Mouse (Mus musculus) MEL (cell line): ENCODE measurements around the gene Galnt9. TPM values are rescaled to one million over a fixed set of nuclear protein-coding genes. Genes with fewer than 3 reads are reported as not detected.
A peak's percentile ranks its signal among the peaks of the same experiment; 100 is the strongest.

Experiments
- DNase-seq: peaks from one replicate; pipeline ENCODE4 v3.0.0; 2011; ENCODE audit warnings: low read depth, low spot score
- H3K27ac ChIP-seq: 2 replicates; pipeline ENCODE4 v1.5.1; 2012; ENCODE audit warnings: low read depth, mild to moderate bottlenecking, control low read depth, low read length, moderate library complexity; ENCODE audit not compliant: control insufficient read depth
- H3K27me3 ChIP-seq, 2 experiments: fragments of 150-350 bp in 1 of 2; sonication (generic) in 1 of 2; 2 replicates each; pipeline ENCODE4 v1.6.1; 2012; ENCODE audit warnings: low read length in 2 of 2, mild to moderate bottlenecking in 2 of 2, improper control_type of control experiment in 1 of 2, moderate library complexity in 1 of 2; ENCODE audit not compliant: insufficient read depth in 2 of 2, control insufficient read depth in 1 of 2
- H3K36me3 ChIP-seq, 2 experiments: 2 replicates each; pipeline ENCODE4 v1.6.1; 2012 to 2014; ENCODE audit warnings: low read length in 2 of 2, improper control_type of control experiment in 1 of 2, inconsistent platforms in 1 of 2, mild to moderate bottlenecking in 1 of 2; ENCODE audit not compliant: insufficient read depth in 2 of 2, control insufficient read depth in 1 of 2
- H3K4me1 ChIP-seq, 2 experiments: fragments of 150-350 bp in 1 of 2; sonication (generic) in 1 of 2; 2 replicates each; pipeline ENCODE4 v1.6.1; 2012; ENCODE audit warnings: low read length in 2 of 2, improper control_type of control experiment in 1 of 2, mild to moderate bottlenecking in 1 of 2; ENCODE audit not compliant: insufficient read depth in 2 of 2, control insufficient read depth in 1 of 2
- H3K4me3 ChIP-seq, 2 experiments: fragments of 150-350 bp in 1 of 2; sonication (generic) in 1 of 2; 2 replicates each; pipeline ENCODE4 v1.5.1; 2012; ENCODE audit warnings: low read depth in 2 of 2, low read length in 2 of 2, mild to moderate bottlenecking in 2 of 2, moderate library complexity in 2 of 2, control low read depth in 1 of 2, improper control_type of control experiment in 1 of 2; ENCODE audit not compliant: control insufficient read depth in 1 of 2, insufficient read depth in 1 of 2
- H3K79me2 ChIP-seq: 2 replicates; pipeline ENCODE4 v1.6.1; 2012; ENCODE audit warnings: mild to moderate bottlenecking, low read length, moderate library complexity; ENCODE audit not compliant: control insufficient read depth, poor library complexity, insufficient read depth
- H3K9ac ChIP-seq: 2 replicates; pipeline ENCODE4 v1.6.1; 2012; ENCODE audit warnings: low read depth, mild to moderate bottlenecking, control low read depth, low read length, moderate library complexity; ENCODE audit not compliant: control insufficient read depth, poor library complexity, severe bottlenecking
- H3K9me3 ChIP-seq: fragments of 150-350 bp; sonication (generic); replicated peaks from 2 replicates; pipeline ENCODE4 v1.6.1; 2012; ENCODE audit warnings: mild to moderate bottlenecking, low read length, improper control_type of control experiment, moderate library complexity; ENCODE audit not compliant: insufficient read depth
- BHLHE40 ChIP-seq: IDR thresholded peaks from 2 replicates; pipeline ENCODE4 v1.6.1; 2012; ENCODE audit warnings: low read depth, mild to moderate bottlenecking, inconsistent platforms, low read length, improper control_type of control experiment, borderline replicate concordance
- CHD2 ChIP-seq: IDR thresholded peaks from 2 replicates; pipeline ENCODE4 v1.6.1; 2011; ENCODE audit warnings: low read length, improper control_type of control experiment
- CTCF ChIP-seq, 3 experiments: IDR thresholded peaks in 2 of 3; conservative IDR thresholded peaks in 1 of 3; 2 replicates each; pipeline ENCODE4 v1.5.1; 2011 to 2012; ENCODE audit warnings: low read length in 3 of 3, low read depth in 2 of 3, mild to moderate bottlenecking in 2 of 3, improper control_type of control experiment in 1 of 3, inconsistent platforms in 1 of 3, mixed read lengths in 1 of 3, moderate library complexity in 1 of 3; ENCODE audit not compliant: control insufficient read depth in 1 of 3, insufficient read depth in 1 of 3, poor library complexity in 1 of 3, severe bottlenecking in 1 of 3
- E2F4 ChIP-seq: IDR thresholded peaks from 2 replicates; pipeline ENCODE4 v1.6.1; 2011; ENCODE audit warnings: low read depth, low read length, improper control_type of control experiment, borderline replicate concordance
- GABPA ChIP-seq: IDR thresholded peaks from 2 replicates; pipeline ENCODE4 v1.6.1; 2012; ENCODE audit warnings: low read depth, mild to moderate bottlenecking, inconsistent platforms, low read length, improper control_type of control experiment, moderate library complexity
- GATA1 ChIP-seq: IDR thresholded peaks from 2 replicates; pipeline ENCODE4 v1.6.1; 2011; ENCODE audit warnings: low read depth, low read length, improper control_type of control experiment
- HCFC1 ChIP-seq: IDR thresholded peaks from 2 replicates; pipeline ENCODE4 v1.6.1; 2012; ENCODE audit warnings: low read depth, mild to moderate bottlenecking, inconsistent platforms, low read length, improper control_type of control experiment, moderate library complexity
- JUND ChIP-seq: IDR thresholded peaks from 2 replicates; pipeline ENCODE4 v1.6.1; 2011; ENCODE audit warnings: low read depth, mild to moderate bottlenecking, improper control_type of control experiment, low read length
- KAT2A ChIP-seq: conservative IDR thresholded peaks from 2 replicates; pipeline ENCODE4 v1.6.1; 2012; ENCODE audit warnings: low read depth, low read length, improper control_type of control experiment, inconsistent platforms
- MAFK ChIP-seq: IDR thresholded peaks from 2 replicates; pipeline ENCODE4 v1.6.1; 2011; ENCODE audit warnings: low read depth, mild to moderate bottlenecking, low read length, improper control_type of control experiment, borderline replicate concordance
- MAZ ChIP-seq: IDR thresholded peaks from 2 replicates; pipeline ENCODE4 v1.6.1; 2012; ENCODE audit warnings: low read depth, mild to moderate bottlenecking, inconsistent platforms, low read length, improper control_type of control experiment
- MEF2A ChIP-seq: IDR thresholded peaks from 2 replicates; pipeline ENCODE4 v1.6.1; 2014; ENCODE audit warnings: low read depth, mild to moderate bottlenecking, inconsistent platforms, low read length, improper control_type of control experiment; ENCODE audit not compliant: poor library complexity, insufficient replicate concordance, severe bottlenecking; ENCODE audit errors: extremely low read depth
- MXI1 ChIP-seq: IDR thresholded peaks from 2 replicates; pipeline ENCODE4 v1.6.1; 2011; ENCODE audit warnings: mild to moderate bottlenecking, low read depth, low read length, improper control_type of control experiment
- MYB ChIP-seq: IDR thresholded peaks from 2 replicates; pipeline ENCODE4 v1.6.1; 2011; ENCODE audit warnings: mild to moderate bottlenecking, low read depth, low read length, improper control_type of control experiment
- MYC ChIP-seq: IDR thresholded peaks from 2 replicates; pipeline ENCODE4 v1.6.1; 2011; ENCODE audit warnings: low read depth, mild to moderate bottlenecking, low read length, improper control_type of control experiment, moderate library complexity
- NELFE ChIP-seq: IDR thresholded peaks from 2 replicates; pipeline ENCODE4 v1.6.1; 2011; ENCODE audit warnings: low read depth, low read length, improper control_type of control experiment
- NRF1 ChIP-seq: IDR thresholded peaks from 2 replicates; pipeline ENCODE4 v1.6.1; 2014; ENCODE audit warnings: low read depth, mild to moderate bottlenecking, inconsistent platforms, low read length, improper control_type of control experiment, moderate library complexity; ENCODE audit not compliant: poor library complexity, insufficient read depth, severe bottlenecking
- POLR2AphosphoS2 ChIP-seq: IDR thresholded peaks from 2 replicates; pipeline ENCODE4 v1.6.1; 2011; ENCODE audit warnings: low read length, improper control_type of control experiment
- POLR2AphosphoS5 ChIP-seq: IDR thresholded peaks from 2 replicates; pipeline ENCODE4 v1.6.1; 2012; ENCODE audit warnings: low read depth, borderline replicate concordance, mild to moderate bottlenecking, inconsistent platforms, low read length, moderate library complexity, mixed read lengths
- RAD21 ChIP-seq: IDR thresholded peaks from 2 replicates; pipeline ENCODE4 v1.6.1; 2011; ENCODE audit warnings: mild to moderate bottlenecking, low read depth, low read length, improper control_type of control experiment
- RCOR1 ChIP-seq: IDR thresholded peaks from 2 replicates; pipeline ENCODE4 v1.6.1; 2012; ENCODE audit warnings: low read depth, mild to moderate bottlenecking, inconsistent platforms, low read length, improper control_type of control experiment
- SIN3A ChIP-seq: IDR thresholded peaks from 2 replicates; pipeline ENCODE4 v1.6.1; 2012; ENCODE audit warnings: low read length, improper control_type of control experiment, inconsistent platforms
- SMC3 ChIP-seq: IDR thresholded peaks from 2 replicates; pipeline ENCODE4 v1.6.1; 2011; ENCODE audit warnings: low read depth, low read length, improper control_type of control experiment
- TAL1 ChIP-seq: IDR thresholded peaks from 2 replicates; pipeline ENCODE4 v1.6.1; 2012; ENCODE audit warnings: mild to moderate bottlenecking, inconsistent platforms, low read length, moderate library complexity, mixed read lengths
- TBP ChIP-seq: IDR thresholded peaks from 2 replicates; pipeline ENCODE4 v1.8.0; 2011; ENCODE audit warnings: low read depth, low read length, improper control_type of control experiment
- TCF12 ChIP-seq: IDR thresholded peaks from 2 replicates; pipeline ENCODE4 v1.6.1; 2014; ENCODE audit warnings: low read depth, mild to moderate bottlenecking, inconsistent platforms, low read length, improper control_type of control experiment, moderate library complexity
- UBTF ChIP-seq: IDR thresholded peaks from 2 replicates; pipeline ENCODE4 v1.6.1; 2012; ENCODE audit warnings: low read depth, mild to moderate bottlenecking, inconsistent platforms, low read length, improper control_type of control experiment, moderate library complexity, borderline replicate concordance; ENCODE audit not compliant: insufficient read depth
- USF1 ChIP-seq: IDR thresholded peaks from 2 replicates; pipeline ENCODE4 v1.6.1; 2014; ENCODE audit warnings: low read depth, mild to moderate bottlenecking, inconsistent platforms, low read length, improper control_type of control experiment, moderate library complexity
- USF2 ChIP-seq, 2 experiments: IDR thresholded peaks; 2 replicates each; pipeline ENCODE4 v1.6.1; 2011 to 2012; ENCODE audit warnings: improper control_type of control experiment in 2 of 2, low read length in 2 of 2, borderline replicate concordance in 1 of 2, inconsistent platforms in 1 of 2, low read depth in 1 of 2, mild to moderate bottlenecking in 1 of 2; ENCODE audit not compliant: insufficient read depth in 1 of 2
- ZC3H11A ChIP-seq: IDR thresholded peaks from 2 replicates; pipeline ENCODE4 v1.6.1; 2012; ENCODE audit warnings: low read depth, mild to moderate bottlenecking, inconsistent platforms, low read length, improper control_type of control experiment
- ZMIZ1 ChIP-seq: IDR thresholded peaks from 2 replicates; pipeline ENCODE4 v1.6.1; 2012; ENCODE audit warnings: low read depth, mild to moderate bottlenecking, inconsistent platforms, low read length, improper control_type of control experiment, moderate library complexity
- ZNF384 ChIP-seq: IDR thresholded peaks from 2 replicates; pipeline ENCODE4 v1.6.1; 2012; ENCODE audit warnings: low read depth, mild to moderate bottlenecking, inconsistent platforms, low read length, improper control_type of control experiment
- polyA plus RNA-seq, 2 experiments: library from polyadenylated mRNA; stranded (reverse) in 1 of 2; unstranded in 1 of 2; fragments of >175 nt in 1 of 2; fragments of >200 nt in 1 of 2; gene quantifications; 2 replicates each; pipeline versions ENCODE4 v1.2.1 to v1.2.4; 2012; ENCODE audit warnings: low replicate concordance in 2 of 2, low read depth in 1 of 2; ENCODE audit not compliant: insufficient read length in 2 of 2, insufficient read depth in 1 of 2, missing spikeins in 1 of 2
- total RNA-seq: library from RNA; depleted of rRNA; stranded (reverse); fragments of 300-350 nt; gene quantifications from 2 replicates; pipeline ENCODE4 v1.2.3, GENCODE M21; 2012

Gene Galnt9
- total and polyA plus RNA-seq, 3 experiments: 0.23 to 0.99 TPM; not detected in 1

DNA sequence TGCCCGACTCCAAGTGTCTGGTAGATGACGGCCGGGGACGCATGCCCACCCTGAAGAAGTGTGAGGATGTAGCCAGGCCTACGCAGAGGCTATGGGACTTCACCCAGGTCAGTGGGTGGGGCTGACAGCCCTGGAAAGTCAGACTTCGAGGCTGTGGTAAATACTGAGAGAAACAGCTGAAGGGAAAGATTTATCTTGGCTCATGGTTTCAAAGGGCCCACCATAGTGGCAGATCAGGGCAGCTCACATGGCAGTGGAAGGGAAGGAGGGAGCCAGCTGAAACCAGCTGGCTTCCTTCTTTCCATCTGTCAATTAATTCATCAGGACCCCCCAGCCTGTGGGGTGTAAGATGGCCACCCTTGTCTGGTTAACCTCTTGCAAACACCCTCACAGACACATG, 75.1 kb downstream of the Galnt9 start:
- Histone ChIP-seq H3K9ac (no peak overlapping the region), H3K4me1 (no peaks in the 10 kb centered on the region), H3K4me3 (no peak overlapping the region), H3K9me3 (no peaks in the 10 kb centered on the region), H3K36me3 (no peaks in the 10 kb centered on the region), H3K27ac (no peak overlapping the region), H3K79me2 (no peaks in the 10 kb centered on the region), H3K27me3 (no peaks in the 10 kb centered on the region)
- TF ChIP-seq NRF1 (no peak), MAFK (no peak), GABPA (no peak), MYB (no peak), JUND (no peak), E2F4 (no peak), CHD2 (no peak), MEF2A (no peak), SMC3 (no peak), TCF12 (no peak), MYC (no peak)
- no peak for DNase-seq

DNA sequence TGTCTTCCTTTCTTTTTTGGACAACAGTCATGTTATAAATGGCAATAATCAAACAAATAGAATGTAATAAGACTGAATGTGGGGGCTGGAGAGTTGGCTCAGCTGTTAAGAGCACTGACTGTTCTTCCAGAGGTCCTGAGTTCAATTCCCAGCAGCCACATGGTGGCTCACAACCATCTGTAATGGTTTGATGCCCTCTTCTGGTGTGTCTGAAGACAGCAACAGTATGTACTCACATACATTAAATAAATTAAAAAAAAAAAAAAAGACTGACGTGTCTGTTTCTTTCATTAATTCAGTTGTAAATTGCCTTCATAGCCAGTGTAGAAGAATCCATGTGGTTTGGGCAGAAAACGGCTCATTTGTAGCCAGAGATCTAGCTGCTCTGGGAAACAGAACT, 80.2 kb downstream of the Galnt9 start:
- Histone ChIP-seq H3K79me2 (no peaks in the 10 kb centered on the region), H3K27me3 (peaks cover 0 to 1% of the 10 kb centered on the region in 2 experiments; a peak in 2 of 4 replicates), H3K36me3 (no peaks in the 10 kb centered on the region), H3K4me3 (no peak overlapping the region), H3K27ac (no peak overlapping the region), H3K4me1 (no peaks in the 10 kb centered on the region), H3K9ac (no peak overlapping the region), H3K9me3 (no peaks in the 10 kb centered on the region)
- peak; percentile 47 for DNase-seq
- TF ChIP-seq CTCF (IDR thresholded peaks at IDR 0.05 in 2 of 3, conservative IDR thresholded peaks at IDR 0.05 in 1 of 3; ENCODE audit: control insufficient read depth in 1 of 3, insufficient read depth in 1 of 3, low read depth in 2 of 3, low read length in 3 of 3, poor library complexity in 1 of 3, severe bottlenecking in 1 of 3) (peak in 2 of 3 experiments; percentile 20 to 36; a peak in 3 of 6 replicates), ZC3H11A (peak; percentile 58), JUND (no peak), MAFK (no peak), USF2 (IDR thresholded peaks at IDR 0.05; ENCODE audit: borderline replicate concordance in 1 of 2, insufficient read depth in 1 of 2, low read depth in 1 of 2, low read length in 2 of 2) (no peak), MAZ (no peak), POLR2AphosphoS2 (no peak), TCF12 (no peak), TAL1 (no peak), UBTF (no peak), SIN3A (no peak), MEF2A (no peak), RAD21 (peak; percentile 54), MYB (no peak), GABPA (no peak), GATA1 (no peak), POLR2AphosphoS5 (no peak), SMC3 (peak; percentile 56), RCOR1 (no peak), BHLHE40 (no peak), HCFC1 (no peak), MXI1 (no peak), KAT2A (no peak), ZMIZ1 (no peak), ZNF384 (peak; percentile 84), USF1 (no peak), NELFE (no peak), TBP (no peak)
